Comparison of ENCODE assay signal across 25 mouse cellular contexts in the genomic region with DNA sequence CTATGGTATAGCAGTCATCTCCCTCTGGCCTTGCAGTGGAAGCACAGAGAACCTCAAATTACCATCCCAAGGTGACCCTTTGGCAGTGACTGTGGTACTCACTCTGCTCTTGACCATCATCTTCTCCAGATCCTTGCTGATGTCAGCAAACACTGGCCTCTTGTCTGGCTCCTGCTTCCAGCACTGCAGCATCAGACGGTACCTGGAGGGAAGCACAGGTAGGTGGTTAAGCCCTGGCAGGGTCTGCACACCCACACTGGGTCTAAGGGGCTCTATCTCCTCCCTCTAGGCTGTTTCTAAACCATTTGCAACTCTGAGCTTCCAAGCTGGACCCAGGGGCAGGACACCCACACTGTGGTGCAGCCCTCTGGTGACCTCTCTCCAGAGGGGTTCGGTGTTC. TPM values are rescaled to one million over a fixed set of nuclear protein-coding genes. Genes with fewer than 3 reads are reported as not detected.
"Had no signal": no experiment of that assay in that cellular context is flagged by ENCODE, and none has a peak within 500 bp of the region (broad histone marks: within the 10 kb centered on the region; RNA-seq: fewer than 3 reads in every experiment).

No protein-coding gene starts in this region.

- H3K9ac ChIP-seq: heart, embryonic 13.5 days; heart, embryonic 15.5 days; hindbrain, embryonic 13.5 days; hindbrain, embryonic 15.5 days; kidney, embryonic 15.5 days; limb, embryonic 13.5 days; limb, embryonic 15.5 days; liver, embryonic 12.5 days; liver, embryonic 14.5 days had no signal

- H3K4me1 ChIP-seq: heart, embryonic 13.5 days; heart, embryonic 15.5 days; hindbrain, embryonic 13.5 days; hindbrain, embryonic 15.5 days; kidney, embryonic 15.5 days; limb, embryonic 13.5 days; limb, embryonic 15.5 days had no signal

- ATAC-seq: hindbrain, postnatal 0 days; intestine, embryonic 16.5 days; liver, embryonic 12.5 days had no signal

- H3K4me2 ChIP-seq: heart, embryonic 13.5 days; heart, embryonic 15.5 days; hindbrain, embryonic 13.5 days; hindbrain, embryonic 15.5 days; kidney, embryonic 15.5 days; limb, embryonic 13.5 days; limb, embryonic 15.5 days; liver, embryonic 12.5 days had no signal

- H3K27ac ChIP-seq: heart, embryonic 13.5 days; heart, embryonic 15.5 days; hindbrain, embryonic 13.5 days; hindbrain, embryonic 15.5 days; hindbrain, postnatal 0 days; kidney, embryonic 15.5 days; kidney, postnatal 0 days; limb, embryonic 13.5 days; limb, embryonic 15.5 days; liver, embryonic 12.5 days; liver, embryonic 14.5 days had no signal

- DNase-seq: gastrocnemius, postnatal 14 days; gastrocnemius, postnatal 36 days; heart, adult 18-20 months; heart, postnatal 14 days; heart, postnatal 36 days; kidney, adult 11 months; kidney, adult 9 months; kidney, postnatal 14 days; kidney, postnatal 36 days; layer of hippocampus, adult 9-11 months; layer of hippocampus, postnatal 36 days; left cerebral cortex, postnatal 4 days had no signal

- H3K36me3 ChIP-seq: heart, embryonic 13.5 days; heart, embryonic 15.5 days; hindbrain, embryonic 13.5 days; hindbrain, embryonic 15.5 days; kidney, embryonic 15.5 days; limb, embryonic 13.5 days; limb, embryonic 15.5 days; liver, embryonic 12.5 days had no signal

- H3K4me3 ChIP-seq: heart, embryonic 13.5 days; heart, embryonic 15.5 days; hindbrain, embryonic 13.5 days; hindbrain, embryonic 15.5 days; kidney, embryonic 15.5 days; limb, embryonic 13.5 days; limb, embryonic 15.5 days; liver, embryonic 12.5 days had no signal

- H3K27me3 ChIP-seq: heart, embryonic 15.5 days; hindbrain, embryonic 13.5 days; hindbrain, embryonic 15.5 days; kidney, embryonic 15.5 days; limb, embryonic 13.5 days; limb, embryonic 15.5 days; liver, embryonic 12.5 days had no signal

- H3K9me3 ChIP-seq: heart, embryonic 13.5 days; heart, embryonic 15.5 days; hindbrain, embryonic 13.5 days; hindbrain, embryonic 15.5 days; kidney, embryonic 15.5 days; limb, embryonic 13.5 days; limb, embryonic 15.5 days; liver, embryonic 12.5 days had no signal

RNA-seq across cellular contexts. Expression of a gene that starts 34.4 kb away (rescaled TPM):
- total RNA-seq: hematopoietic stem cell, adult 5-6 weeks had no signal
